Mouse (Mus musculus) E14TG2a.4 (cell line): ENCODE measurements around the gene Svopl.

Source experiments
- H3K27me3 ChIP-seq: 2 replicates; pipeline ENCODE4 v1.6.1; 2014; ENCODE audit warnings: low read length, control low read depth; ENCODE audit not compliant: insufficient read depth
- H3K36me3 ChIP-seq: 2 replicates; pipeline ENCODE4 v1.6.1; 2014; ENCODE audit warnings: low read length, control low read depth; ENCODE audit not compliant: insufficient read depth
- H3K4me1 ChIP-seq: replicated peaks from 2 replicates; pipeline ENCODE4 v1.6.1; 2014; ENCODE audit warnings: low read depth, low read length, control low read depth
- H3K4me3 ChIP-seq: replicated peaks from 2 replicates; pipeline ENCODE4 v1.5.1; 2014; ENCODE audit warnings: mild to moderate bottlenecking, low read length
- H3K9me3 ChIP-seq: 2 replicates; pipeline ENCODE4 v1.6.1; 2014; ENCODE audit warnings: low read length, control low read depth
- CTCF ChIP-seq: conservative IDR thresholded peaks from 2 replicates; pipeline ENCODE4 v1.5.1; 2014; ENCODE audit warnings: low read length
- NANOG ChIP-seq: IDR thresholded peaks from 2 replicates; pipeline ENCODE4 v1.6.1; 2014; ENCODE audit warnings: borderline replicate concordance, low read length, mixed read lengths
- POU5F1 ChIP-seq: IDR thresholded peaks from 2 replicates; pipeline ENCODE4 v1.6.1; 2014; ENCODE audit warnings: low read length, borderline replicate concordance

The Svopl gene

GRCm38 (mm10) chr6:38012829-38013228 is 34.0 kb downstream of the Svopl start:
- Histone ChIP-seq H3K4me3 (no peak overlapping the region), H3K27me3 (no peaks in the 10 kb centered on the region), H3K36me3 (no peaks in the 10 kb centered on the region), H3K9me3 (no peaks in the 10 kb centered on the region), H3K4me1 (peaks cover 3% of the 10 kb centered on the region; the same call in 1 of the 2 replicates)
- no peak for TF ChIP-seq POU5F1
- no peak for TF ChIP-seq NANOG
- no peak for TF ChIP-seq CTCF

- H3K4me1 ChIP-seq: peaks cover 3% of the 10 kb centered on the region; the same call in 1 of the 2 replicates
- no peak for TF ChIP-seq POU5F1
- peak; percentile 33 for TF ChIP-seq CTCF
- TF ChIP-seq NANOG: no peak
- H3K4me3 ChIP-seq: no peak overlapping the region
- H3K36me3 ChIP-seq: no peaks in the 10 kb centered on the region
- H3K27me3 ChIP-seq: no peaks in the 10 kb centered on the region
- H3K9me3 ChIP-seq: no peaks in the 10 kb centered on the region
Observed at GRCm38 (mm10) chr6:38007459-38007858, 39.3 kb downstream of the Svopl start.

- Histone ChIP-seq H3K4me1 (peaks cover 20% of the 10 kb centered on the region), H3K9me3 (no peaks in the 10 kb centered on the region), H3K4me3 (no peak overlapping the region), H3K36me3 (peaks cover 84% of the 10 kb centered on the region), H3K27me3 (no peaks in the 10 kb centered on the region)
- TF ChIP-seq POU5F1 (no peak), NANOG (no peak), CTCF (no peak)
Observed at GRCm38 (mm10) chr6:37967386-37967785, 79.4 kb downstream of the Svopl start.

GRCm38 (mm10) chr6:37951306-37951705 is 95.5 kb downstream of the Svopl start:
- Histone ChIP-seq H3K27me3 (no peaks in the 10 kb centered on the region), H3K4me3 (no peak overlapping the region), H3K4me1 (peaks cover 7% of the 10 kb centered on the region; the same call in 1 of the 2 replicates), H3K36me3 (peaks cover 92% of the 10 kb centered on the region), H3K9me3 (no peaks in the 10 kb centered on the region)
- TF ChIP-seq POU5F1 (no peak), CTCF (no peak), NANOG (no peak)

GRCm38 (mm10) chr6:37936498-37936897 is 110.3 kb downstream of the Svopl start:
- H3K4me3 ChIP-seq: no peak overlapping the region
- H3K4me1 ChIP-seq: no peaks in the 10 kb centered on the region; the same call in 1 of the 2 replicates
- H3K36me3 ChIP-seq: peaks cover 98% of the 10 kb centered on the region
- no peaks in the 10 kb centered on the region for H3K27me3 ChIP-seq
- TF ChIP-seq NANOG (peak; percentile 72), POU5F1 (no peak)
- peaks cover 69% of the 10 kb centered on the region for H3K9me3 ChIP-seq
